Comparison of ENCODE assay signal across 36 mouse cellular contexts in genomic region chr19:11808452-11808851, GRCm38 (mm10). TPM values are rescaled to one million over a fixed set of nuclear protein-coding genes. Genes with fewer than 3 reads are reported as not detected.
DNase-seq lines count a peak whose midpoint lies in the region; ATAC-seq and TF ChIP-seq lines count a peak whose summit lies in the region.
"Had no signal": no experiment of that assay in that cellular context is flagged by ENCODE, and none has a peak within 500 bp of the region (broad histone marks: within the 10 kb centered on the region; RNA-seq: fewer than 3 reads in every experiment).

No protein-coding gene starts in this region.

- TF ChIP-seq POLR2A in liver, adult 2 months (IDR thresholded peaks at IDR 0.05; ENCODE audit: extremely low read depth, insufficient read depth, low read length), result no peak
- TF ChIP-seq POLR2A in MEL (IDR thresholded peaks at IDR 0.05; ENCODE audit: control insufficient read depth in 1 of 2, insufficient read depth in 1 of 2, low read depth in 1 of 2, low read length in 2 of 2, poor library complexity in 1 of 2), result no peak

- no peak overlapping the region for H3K9ac ChIP-seq in liver, adult 2 months (ENCODE audit: low read depth, low read length)
- peak overlapping the region; percentile 48 for H3K9ac ChIP-seq in MEL (ENCODE audit: control insufficient read depth, low read depth, low read length, poor library complexity, severe bottlenecking)
- no peak overlapping the region for H3K9ac ChIP-seq in intestine, embryonic 15.5 days
- H3K9ac ChIP-seq: embryonic facial prominence, embryonic 12.5 days; embryonic facial prominence, embryonic 15.5 days; forebrain, postnatal 0 days; heart, embryonic 13.5 days; hindbrain, embryonic 12.5 days; hindbrain, embryonic 15.5 days had no signal

- no peaks in the 10 kb centered on the region for H3K27me3 ChIP-seq in liver, adult 2 months (ENCODE audit: control insufficient read depth, insufficient read depth, low read length)
- no peaks in the 10 kb centered on the region for H3K27me3 ChIP-seq in MEL (ENCODE audit: control insufficient read depth in 1 of 2, insufficient read depth in 2 of 2, low read length in 2 of 2)
- H3K27me3 ChIP-seq in intestine, embryonic 15.5 days (replicated peaks), result no peaks in the 10 kb centered on the region
- H3K27me3 ChIP-seq: CH12.LX; embryonic facial prominence, embryonic 12.5 days; embryonic facial prominence, embryonic 15.5 days; heart, embryonic 13.5 days; hindbrain, embryonic 12.5 days; hindbrain, embryonic 15.5 days had no signal

- TF ChIP-seq CTCF in liver, adult 2 months (IDR thresholded peaks at IDR 0.05; ENCODE audit: low read depth, low read length), result no peak
- no peak for TF ChIP-seq CTCF in MEL (IDR thresholded peaks at IDR 0.05 in 2 of 3, conservative IDR thresholded peaks at IDR 0.05 in 1 of 3; ENCODE audit: control insufficient read depth in 1 of 3, insufficient read depth in 1 of 3, low read depth in 2 of 3, low read length in 3 of 3, poor library complexity in 1 of 3, severe bottlenecking in 1 of 3)

- no peak overlapping the region for H3K4me3 ChIP-seq in liver, adult 2 months (ENCODE audit: insufficient read depth, low read depth, low read length)
- H3K4me3 ChIP-seq in MEL (ENCODE audit: control insufficient read depth in 1 of 2, insufficient read depth in 1 of 2, low read depth in 2 of 2, low read length in 2 of 2), result peak overlapping the region in 1 of 2 experiments; percentile 10; a peak in 1 of 4 replicates
- H3K4me3 ChIP-seq in intestine, embryonic 15.5 days (replicated peaks), result no peak overlapping the region
- H3K4me3 ChIP-seq: embryonic facial prominence, embryonic 12.5 days; embryonic facial prominence, embryonic 15.5 days; gastrocnemius, adult 2 months; heart, adult 2 months; heart, embryonic 10.5 days; heart, embryonic 13.5 days; hindbrain, embryonic 12.5 days; hindbrain, embryonic 15.5 days had no signal

- TF ChIP-seq EP300 in MEL (IDR thresholded peaks at IDR 0.05; ENCODE audit: low read depth in 1 of 2, low read length in 2 of 2), result peak; percentile 87 to 90

- peak; percentile 36 for ATAC-seq in granulocyte monocyte progenitor cell, adult 5-6 weeks (replicated peaks; ENCODE audit: poor library complexity, severe bottlenecking)
- 0 out of 2 replicates have a peak, but pooled peaks have one; percentile 5 for ATAC-seq in megakaryocyte progenitor cell, adult 5-6 weeks (replicated peaks; ENCODE audit: poor library complexity)
- ATAC-seq in intestine, embryonic 15.5 days, result no peak
- ATAC-seq: activated CD4-positive, CD25-positive, alpha-beta regulatory T cell, adult 4 months; forebrain, embryonic 14.5 days; forebrain, postnatal 0 days had no signal

- no peaks in the 10 kb centered on the region; the same call in 1 of the 2 replicates for H3K4me1 ChIP-seq in liver, adult 2 months (ENCODE audit: control insufficient read depth, insufficient read depth, low read length)
- peaks cover 17 to 40% of the 10 kb centered on the region in 2 experiments for H3K4me1 ChIP-seq in MEL (ENCODE audit: control insufficient read depth in 1 of 2, insufficient read depth in 2 of 2, low read length in 2 of 2)
- no peaks in the 10 kb centered on the region for H3K4me1 ChIP-seq in intestine, embryonic 15.5 days (replicated peaks)
- H3K4me1 ChIP-seq: embryonic facial prominence, embryonic 12.5 days; embryonic facial prominence, embryonic 15.5 days had no signal

- H3K79me2 ChIP-seq in liver, adult 2 months (ENCODE audit: control insufficient read depth, insufficient read depth, low read length), result no peaks in the 10 kb centered on the region
- H3K79me2 ChIP-seq in MEL (ENCODE audit: control insufficient read depth, insufficient read depth, low read length, poor library complexity), result no peaks in the 10 kb centered on the region

- H3K4me2 ChIP-seq in intestine, embryonic 15.5 days (replicated peaks), result no peak overlapping the region
- H3K4me2 ChIP-seq: embryonic facial prominence, embryonic 12.5 days; embryonic facial prominence, embryonic 15.5 days; heart, embryonic 13.5 days; hindbrain, embryonic 12.5 days; hindbrain, embryonic 15.5 days had no signal

- TF ChIP-seq RAD21 in MEL (IDR thresholded peaks at IDR 0.05; ENCODE audit: low read depth, low read length), result no peak

- no peaks in the 10 kb centered on the region for H3K36me3 ChIP-seq in liver, adult 2 months (ENCODE audit: control insufficient read depth, insufficient read depth, low read length)
- peaks cover 0 to 38% of the 10 kb centered on the region in 2 experiments; a peak in 2 of 4 replicates for H3K36me3 ChIP-seq in MEL (ENCODE audit: control insufficient read depth in 1 of 2, insufficient read depth in 2 of 2, low read length in 2 of 2)
- H3K36me3 ChIP-seq in intestine, embryonic 15.5 days, result no peaks in the 10 kb centered on the region
- H3K36me3 ChIP-seq: embryonic facial prominence, embryonic 12.5 days; embryonic facial prominence, embryonic 15.5 days; G1E; heart, embryonic 10.5 days; heart, embryonic 13.5 days; hindbrain, embryonic 12.5 days; hindbrain, embryonic 15.5 days had no signal

- DNase-seq in liver, adult 2 months (ENCODE audit: extremely low read depth, low read depth, low spot score), result peak; percentile 15
- DNase-seq in liver (no peak), MEL (ENCODE audit: low read depth, low spot score) (peak; percentile 72)
- DNase-seq in right cerebral cortex, postnatal 4 days, result no peak
- no peak for DNase-seq in spleen, postnatal 36 days (ENCODE audit: low spot score in 2 of 2)
- DNase-seq: adrenal gland, adult 8-10 months; adrenal gland, postnatal 25 days; B cell, adult 2 months; cerebellum, adult 11 months; cerebellum, adult 8-10 months; cerebellum, postnatal 10 days; forebrain, postnatal 0 days; gastrocnemius, adult 2 months; gastrocnemius, postnatal 14 days; heart, adult 2 months; heart, postnatal 14 days; kidney, adult 11 months had no signal

- no peaks in the 10 kb centered on the region for H3K9me3 ChIP-seq in MEL (replicated peaks; ENCODE audit: insufficient read depth, low read length)
- no peaks in the 10 kb centered on the region for H3K9me3 ChIP-seq in intestine, embryonic 15.5 days
- H3K9me3 ChIP-seq: embryonic facial prominence, embryonic 12.5 days; embryonic facial prominence, embryonic 15.5 days; G1E; heart, embryonic 10.5 days; heart, embryonic 13.5 days; hindbrain, embryonic 12.5 days; hindbrain, embryonic 15.5 days had no signal

- 0 out of 2 replicates have a peak overlapping the region, but pooled peaks have one; percentile 44 for H3K27ac ChIP-seq in liver, adult 2 months (replicated peaks; ENCODE audit: insufficient read depth, low read depth, low read length)
- H3K27ac ChIP-seq in MEL (ENCODE audit: control insufficient read depth, low read depth, low read length), result peak overlapping the region; percentile 97
- no peak overlapping the region for H3K27ac ChIP-seq in intestine, embryonic 15.5 days
- H3K27ac ChIP-seq: embryonic facial prominence, embryonic 12.5 days; embryonic facial prominence, embryonic 15.5 days; gastrocnemius, adult 2 months; heart, adult 2 months; heart, embryonic 10.5 days; heart, embryonic 13.5 days; hindbrain, embryonic 12.5 days; hindbrain, embryonic 15.5 days had no signal

- 85% methylated on average over 2 of the region's 2 CpGs for WGBS in liver, adult 2 months
- 79% methylated on average over 2 of the region's 2 CpGs for WGBS in intestine, embryonic 15.5 days

RNA-seq across cellular contexts. Expression of gene Stx3, which starts 10.8 kb away (rescaled TPM):
- total RNA-seq in liver, adult 2 months (2014; rRNA removed), result 1.5 and 2.0 TPM in 2 replicates
- polyA plus RNA-seq in liver, adult 2 months (2012; rRNA removed), result 0.24 and 0.46 TPM in 2 replicates
- 0.33 and 0.73 TPM in 2 replicates for total RNA-seq in MEL (2012; rRNA removed)
- 1 to 10 TPM in 1 of 2 experiments, not detected in 1; 3.0 TPM for polyA plus RNA-seq in MEL (2012; ENCODE audit: insufficient read depth in 1 of 2, insufficient read length in 2 of 2, low read depth in 1 of 2, low replicate concordance in 2 of 2, missing spikeins in 1 of 2)
- 11.3 and 12.2 TPM in 2 replicates for total RNA-seq in granulocyte monocyte progenitor cell, adult 5-6 weeks (2014; fragmentation: Nextera tagmentation)
- 7.9 and 12.1 TPM in 2 replicates for total RNA-seq in granulocyte monocyte progenitor cell, adult 5-6 weeks (2017)
- total RNA-seq in megakaryocyte progenitor cell, adult 5-6 weeks (2015), result 6.4 and 7.4 TPM in 2 replicates
- 5.6 and 7.0 TPM in 2 replicates for total RNA-seq in megakaryocyte progenitor cell, adult 5-6 weeks (2017)
- 41.6 and 44.8 TPM in 2 replicates for polyA plus RNA-seq in intestine, embryonic 15.5 days (2015; fragmentation: Nextera tagmentation; extraction: Ambion mirVana)
- polyA plus RNA-seq: G1E had no signal

RNA-seq across cellular contexts. Expression of gene Olfr1417, which starts 30.6 kb away (rescaled TPM):
- not detected in 2 replicates for total RNA-seq in liver, adult 2 months (2014; rRNA removed)
- polyA plus RNA-seq in liver, adult 2 months (2012; rRNA removed), result not detected in 2 replicates
- not detected in 2 replicates for total RNA-seq in MEL (2012; rRNA removed)
- polyA plus RNA-seq in MEL (2012; ENCODE audit: insufficient read depth in 1 of 2, insufficient read length in 2 of 2, low read depth in 1 of 2, low replicate concordance in 2 of 2, missing spikeins in 1 of 2), result not detected
- total RNA-seq in granulocyte monocyte progenitor cell, adult 5-6 weeks (2014; fragmentation: Nextera tagmentation), result not detected in 2 replicates
- total RNA-seq in granulocyte monocyte progenitor cell, adult 5-6 weeks (2017), result not detected in 2 replicates
- not detected in 2 replicates for total RNA-seq in megakaryocyte progenitor cell, adult 5-6 weeks (2015)
- not detected in 2 replicates for total RNA-seq in megakaryocyte progenitor cell, adult 5-6 weeks (2017)
- not detected in 2 replicates for polyA plus RNA-seq in intestine, embryonic 15.5 days (2015; fragmentation: Nextera tagmentation; extraction: Ambion mirVana)
- total RNA-seq: adrenal gland, adult 8-10 months; adrenal gland, postnatal 25 days; CH12.LX; forebrain, postnatal 0 days; gastrocnemius, adult 2 months; gastrocnemius, postnatal 14 days; gastrocnemius, postnatal 4 days; heart, adult 2 months; heart, postnatal 14 days; hematopoietic stem cell, adult 5-6 weeks had no signal
- polyA plus RNA-seq: activated CD4-positive, CD25-positive, alpha-beta regulatory T cell, adult 4 months; embryonic facial prominence, embryonic 12.5 days; embryonic facial prominence, embryonic 15.5 days; forebrain, embryonic 11.5 days; forebrain, embryonic 14.5 days; G1E; heart, adult 2 months; heart, embryonic 10.5 days; heart, embryonic 13.5 days; heart, embryonic 16.5 days; hindbrain, embryonic 12.5 days; intestine, embryonic 14.5 days had no signal

RNA-seq across cellular contexts. Expression of gene Mrpl16, which starts 38.3 kb away (rescaled TPM):
- total RNA-seq in liver, adult 2 months (2014; rRNA removed), result 28.4 and 28.8 TPM in 2 replicates
- 20.6 and 24.5 TPM in 2 replicates for polyA plus RNA-seq in liver, adult 2 months (2012; rRNA removed)
- 58.3 and 59.6 TPM in 2 replicates for total RNA-seq in MEL (2012; rRNA removed)
- polyA plus RNA-seq in MEL (2012; ENCODE audit: insufficient read depth in 1 of 2, insufficient read length in 2 of 2, low read depth in 1 of 2, low replicate concordance in 2 of 2, missing spikeins in 1 of 2), result 10 to 100 TPM in 1 of 2 experiments, not detected in 1; 46.8 TPM
- total RNA-seq in granulocyte monocyte progenitor cell, adult 5-6 weeks (2014; fragmentation: Nextera tagmentation), result 76.7 and 90.4 TPM in 2 replicates
- 103 and 113 TPM in 2 replicates for total RNA-seq in granulocyte monocyte progenitor cell, adult 5-6 weeks (2017)
- 79.3 and 89.8 TPM in 2 replicates for total RNA-seq in megakaryocyte progenitor cell, adult 5-6 weeks (2015)
- total RNA-seq in megakaryocyte progenitor cell, adult 5-6 weeks (2017), result 104 and 113 TPM in 2 replicates
- 58.3 and 63.8 TPM in 2 replicates for polyA plus RNA-seq in intestine, embryonic 15.5 days (2015; fragmentation: Nextera tagmentation; extraction: Ambion mirVana)

RNA-seq across cellular contexts. Expression of gene Olfr1418, which starts 52.4 kb away (rescaled TPM):
- not detected in 2 replicates for total RNA-seq in liver, adult 2 months (2014; rRNA removed)
- polyA plus RNA-seq in liver, adult 2 months (2012; rRNA removed), result not detected in 2 replicates
- 0.03 TPM in 1 of 2 replicates, not detected in the other for total RNA-seq in MEL (2012; rRNA removed)
- not detected for polyA plus RNA-seq in MEL (2012; ENCODE audit: insufficient read depth in 1 of 2, insufficient read length in 2 of 2, low read depth in 1 of 2, low replicate concordance in 2 of 2, missing spikeins in 1 of 2)
- total RNA-seq in granulocyte monocyte progenitor cell, adult 5-6 weeks (2014; fragmentation: Nextera tagmentation), result not detected in 2 replicates
- total RNA-seq in granulocyte monocyte progenitor cell, adult 5-6 weeks (2017), result not detected in 2 replicates
- total RNA-seq in megakaryocyte progenitor cell, adult 5-6 weeks (2015), result not detected in 2 replicates
- total RNA-seq in megakaryocyte progenitor cell, adult 5-6 weeks (2017), result not detected in 2 replicates
- polyA plus RNA-seq in intestine, embryonic 15.5 days (2015; fragmentation: Nextera tagmentation; extraction: Ambion mirVana), result not detected in 2 replicates
- total RNA-seq: adrenal gland, adult 8-10 months; adrenal gland, postnatal 25 days; CH12.LX; forebrain, postnatal 0 days; gastrocnemius, adult 2 months; gastrocnemius, postnatal 14 days; gastrocnemius, postnatal 4 days; heart, adult 2 months; heart, postnatal 14 days; hematopoietic stem cell, adult 5-6 weeks had no signal
- polyA plus RNA-seq: activated CD4-positive, CD25-positive, alpha-beta regulatory T cell, adult 4 months; embryonic facial prominence, embryonic 12.5 days; embryonic facial prominence, embryonic 15.5 days; forebrain, embryonic 11.5 days; forebrain, embryonic 14.5 days; forebrain, postnatal 0 days; frontal cortex, adult 2 months; G1E; heart, adult 2 months; heart, embryonic 10.5 days; heart, embryonic 13.5 days; heart, embryonic 16.5 days; hindbrain, embryonic 12.5 days; hindbrain, embryonic 15.5 days; intestine, embryonic 14.5 days had no signal

Comparison
In these comparisons a context has a peak if more than half of its experiments do, and no peak if none do; other contexts are left out.
1. DNase-seq: peak in liver, adult 2 months (single experiment) and MEL (single experiment); none in liver (single experiment), right cerebral cortex, postnatal 4 days (single experiment) and spleen, postnatal 36 days (0 of 2).